In genomic region chr11:21015536-21015935, GRCm38 (mm10) we compare ENCODE assay signal across 11 mouse cellular contexts.
DNase-seq lines count a peak whose midpoint lies in the region; ATAC-seq and TF ChIP-seq lines count a peak whose summit lies in the region.
"Had no signal": no experiment of that assay in that cellular context is flagged by ENCODE, and none has a peak within 500 bp of the region (broad histone marks: within the 10 kb centered on the region; RNA-seq: fewer than 3 reads in every experiment).

No protein-coding gene starts in this region.

- no peak for DNase-seq in frontal cortex, postnatal 25 days (ENCODE audit: low spot score in 2 of 2)
- DNase-seq in limb, embryonic 14.5 days (ENCODE audit: low spot score): peak; percentile 17
- DNase-seq in limb, embryonic 10.5 days (ENCODE audit: low spot score): no peak
- DNase-seq in cerebellum, postnatal 10 days: peak; percentile 75 to 83
- DNase-seq in lung, postnatal 14 days: peak; percentile 61
- DNase-seq in thymus, adult 18-20 months: no peak
- DNase-seq: forebrain, postnatal 0 days had no signal

- H3K4me1 ChIP-seq in limb, embryonic 14.5 days (ENCODE audit: control insufficient read depth, insufficient read depth, low read length): no peaks in the 10 kb centered on the region
- H3K4me1 ChIP-seq in limb, embryonic 10.5 days: no peaks in the 10 kb centered on the region
- H3K4me1 ChIP-seq in forebrain, embryonic 12.5 days: peaks cover 20% of the 10 kb centered on the region

- H3K4me2 ChIP-seq in limb, embryonic 14.5 days (replicated peaks; ENCODE audit: low read depth, low read length, severe bottlenecking): no peak overlapping the region
- H3K4me2 ChIP-seq in forebrain, embryonic 12.5 days: no peak overlapping the region
- H3K4me2 ChIP-seq: limb, embryonic 12.5 days; midbrain, embryonic 11.5 days had no signal

- no peaks in the 10 kb centered on the region for H3K27me3 ChIP-seq in limb, embryonic 14.5 days (ENCODE audit: control insufficient read depth, insufficient read depth, low read length)
- no peaks in the 10 kb centered on the region for H3K27me3 ChIP-seq in limb, embryonic 10.5 days (ENCODE audit: low read depth, poor library complexity, severe bottlenecking)
- H3K27me3 ChIP-seq in forebrain, embryonic 12.5 days: peaks cover 3% of the 10 kb centered on the region; the same call in 1 of the 2 replicates
- H3K27me3 ChIP-seq: limb, embryonic 12.5 days had no signal

- no peaks in the 10 kb centered on the region for H3K36me3 ChIP-seq in limb, embryonic 14.5 days (ENCODE audit: control insufficient read depth, insufficient read depth, low read length)
- H3K36me3 ChIP-seq in limb, embryonic 10.5 days: no peaks in the 10 kb centered on the region
- H3K36me3 ChIP-seq in forebrain, embryonic 12.5 days (replicated peaks): no peaks in the 10 kb centered on the region
- H3K36me3 ChIP-seq: limb, embryonic 12.5 days had no signal

- no peak overlapping the region for H3K9ac ChIP-seq in limb, embryonic 14.5 days (ENCODE audit: low read depth, low read length, severe bottlenecking)
- H3K9ac ChIP-seq in forebrain, embryonic 12.5 days: no peak overlapping the region
- H3K9ac ChIP-seq: forebrain, postnatal 0 days; limb, embryonic 12.5 days had no signal

- H3K4me3 ChIP-seq in limb, embryonic 14.5 days (replicated peaks; ENCODE audit: low read length): no peak overlapping the region
- no peak overlapping the region for H3K4me3 ChIP-seq in limb, embryonic 10.5 days
- no peak overlapping the region for H3K4me3 ChIP-seq in forebrain, embryonic 12.5 days (replicated peaks)
- H3K4me3 ChIP-seq: limb, embryonic 12.5 days had no signal

- 0 out of 2 replicates have a peak, but pooled peaks have one; percentile 21 for ATAC-seq in frontal cortex, adult (ENCODE audit: low TSS enrichment)
- ATAC-seq in limb, embryonic 14.5 days (ENCODE audit: low FRiP score, low read depth): no peak
- ATAC-seq in forebrain, embryonic 12.5 days (ENCODE audit: low FRiP score): no peak
- ATAC-seq: forebrain, postnatal 0 days had no signal

- no peaks in the 10 kb centered on the region for H3K9me3 ChIP-seq in limb, embryonic 14.5 days (ENCODE audit: control insufficient read depth, low read length)
- no peaks in the 10 kb centered on the region for H3K9me3 ChIP-seq in limb, embryonic 10.5 days (replicated peaks)
- no peaks in the 10 kb centered on the region for H3K9me3 ChIP-seq in forebrain, embryonic 12.5 days
- H3K9me3 ChIP-seq: limb, embryonic 12.5 days had no signal

- no peak for TF ChIP-seq POLR2A in limb, embryonic 14.5 days (IDR thresholded peaks at IDR 0.05; ENCODE audit: borderline replicate concordance, extremely low read depth, insufficient read depth, insufficient read length)

- WGBS in limb, embryonic 14.5 days: 79% methylated on average over 3 of the region's 3 CpGs
- 95% methylated on average over 3 of the region's 3 CpGs for WGBS in limb, embryonic 10.5 days
- WGBS in forebrain, embryonic 12.5 days: 95% methylated on average over 3 of the region's 3 CpGs

- H3K27ac ChIP-seq in limb, embryonic 14.5 days (replicated peaks; ENCODE audit: low read depth, low read length): no peak overlapping the region
- no peak overlapping the region for H3K27ac ChIP-seq in limb, embryonic 10.5 days
- no peak overlapping the region for H3K27ac ChIP-seq in forebrain, embryonic 12.5 days
- H3K27ac ChIP-seq: limb, embryonic 12.5 days had no signal

Comparison
In these comparisons a context has a peak if more than half of its experiments do, and no peak if none do; other contexts are left out.
1. DNase-seq: peak in limb, embryonic 14.5 days (single experiment), cerebellum, postnatal 10 days (2 of 2) and lung, postnatal 14 days (single experiment); none in frontal cortex, postnatal 25 days (0 of 2), limb, embryonic 10.5 days (single experiment) and thymus, adult 18-20 months (0 of 2).